Mouse (Mus musculus): ENCODE measurements around the gene Ank.
"Not testable (repeated sequence)": the region's sequence is repeated elsewhere in the genome, so short reads cannot be mapped to it uniquely, and the experiment has no call there.

- TF ChIP-seq CTCF (IDR thresholded peaks at IDR 0.05; ENCODE audit: low read depth, low read length); EP300 (IDR thresholded peaks at IDR 0.05; ENCODE audit: insufficient read depth, low read depth, low read length); POLR2A (IDR thresholded peaks at IDR 0.05; ENCODE audit: insufficient read depth, low read length): not testable (repeated sequence)
Measured at GRCm38 (mm10) chr15:27470346-27470745, 3.9 kb downstream of the Ank start.

Data from ES-Bruce4 (cell line).